Mouse (Mus musculus) ES-E14 (cell line): ENCODE results near the gene Mras.

Experiments
- CHD2 ChIP-seq: IDR thresholded peaks from 2 replicates; pipeline ENCODE4 v1.6.1; 2014; ENCODE audit warnings: mild to moderate bottlenecking, low read depth, low read length, inconsistent platforms
- HCFC1 ChIP-seq: IDR thresholded peaks from 2 replicates; pipeline ENCODE4 v1.6.1; 2012; ENCODE audit warnings: low read length, inconsistent platforms, borderline replicate concordance; ENCODE audit not compliant: insufficient read depth
- MAFK ChIP-seq: IDR thresholded peaks from 2 replicates; pipeline ENCODE4 v1.6.1; 2014; ENCODE audit warnings: mild to moderate bottlenecking, low read depth, low read length, inconsistent platforms; ENCODE audit not compliant: insufficient read depth
- ZC3H11A ChIP-seq: IDR thresholded peaks from 2 replicates; pipeline ENCODE4 v1.6.1; 2012; ENCODE audit warnings: low read depth, mild to moderate bottlenecking, inconsistent platforms, low read length, borderline replicate concordance
- ZNF384 ChIP-seq: IDR thresholded peaks from 2 replicates; pipeline ENCODE4 v1.6.1; 2012; ENCODE audit warnings: low read depth, low read length, inconsistent platforms

DNA sequence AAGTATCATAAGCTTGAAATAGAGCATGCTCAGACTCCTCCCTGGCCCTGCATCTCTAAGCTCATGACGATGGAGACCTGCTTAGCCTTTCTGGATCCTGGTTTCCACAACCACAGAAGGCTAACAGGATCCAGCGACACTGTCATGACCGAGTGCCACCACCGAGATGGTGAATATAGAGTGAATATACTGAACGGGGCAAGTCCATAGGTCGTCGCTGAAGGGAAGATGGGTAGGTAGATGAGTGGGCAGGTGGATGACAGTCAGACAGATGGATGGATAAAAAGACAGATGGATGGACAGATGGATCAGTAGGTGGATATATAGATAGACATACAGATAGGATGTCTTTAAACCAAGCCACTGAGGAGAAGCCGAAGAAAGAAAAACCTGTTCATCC is 5.8 kb downstream of the Mras start:
- TF ChIP-seq MAFK (no peak), ZC3H11A (no peak), ZNF384 (no peak), HCFC1 (no peak), CHD2 (no peak)
